Mouse (Mus musculus) liver, embryonic 15.5 days (tissue): ENCODE measurements around the gene Kat7. TPM values are rescaled to one million over a fixed set of nuclear protein-coding genes. Genes with fewer than 3 reads are reported as not detected.

ENCODE experiments used
- ATAC-seq: fragments of 200-750 bp; cut with Nextera tagmentation; 2 replicates; pipeline ENCODE4 v1.8.0; 2017; ENCODE audit warnings: moderate number of reproducible peaks, mild to moderate bottlenecking, moderate library complexity; ENCODE audit not compliant: insufficient read depth
- H3K27ac ChIP-seq: fragments of 300-500 bp; sonication (generic); replicated peaks from 2 replicates; pipeline ENCODE4 v1.5.1; 2015; ENCODE audit warnings: mild to moderate bottlenecking, inconsistent platforms
- H3K27me3 ChIP-seq: fragments of 300-500 bp; sonication (generic); 2 replicates; pipeline ENCODE4 v1.6.1; 2015; ENCODE audit warnings: mild to moderate bottlenecking, inconsistent platforms
- H3K36me3 ChIP-seq: fragments of 300-500 bp; sonication (generic); replicated peaks from 2 replicates; pipeline ENCODE4 v1.6.1; 2015; ENCODE audit warnings: moderate library complexity, mild to moderate bottlenecking, inconsistent platforms
- H3K4me1 ChIP-seq: fragments of 300-500 bp; sonication (generic); replicated peaks from 2 replicates; pipeline ENCODE4 v1.6.1; 2015; ENCODE audit warnings: inconsistent platforms
- H3K4me2 ChIP-seq: fragments of 300-500 bp; sonication (generic); 2 replicates; pipeline ENCODE4 v1.6.1; 2015; ENCODE audit warnings: moderate library complexity, mild to moderate bottlenecking, inconsistent platforms
- H3K4me3 ChIP-seq: fragments of 300-500 bp; sonication (generic); replicated peaks from 2 replicates; pipeline ENCODE4 v1.5.1; 2015; ENCODE audit warnings: mild to moderate bottlenecking, inconsistent platforms
- H3K9ac ChIP-seq: fragments of 300-500 bp; sonication (generic); 2 replicates; pipeline ENCODE4 v1.6.1; 2015; ENCODE audit warnings: moderate library complexity, mild to moderate bottlenecking, inconsistent platforms
- H3K9me3 ChIP-seq: fragments of 300-500 bp; sonication (generic); replicated peaks from 2 replicates; pipeline ENCODE4 v1.6.1; 2016; ENCODE audit warnings: inconsistent platforms
- WGBS: fragments of 180-500 bp; shearing (Covaris S2); methylation state at CpG from one replicate; pipeline ENCODE4 v1.1.7; 2015; ENCODE audit warnings: mixed read lengths; ENCODE audit not compliant: insufficient replicate concordance; 5-methylcytosine and 5-hydroxymethylcytosine counted together
- polyA plus RNA-seq: library from polyadenylated mRNA; unstranded; fragments of >200 nt; fragmentation: Nextera tagmentation; extraction: Ambion mirVana; gene quantifications from 2 replicates; pipeline ENCODE4 v1.2.1, GENCODE M21; 2015

The Kat7 gene
- polyA plus RNA-seq, 1 experiment from 2014 or later: 30.8 TPM

DNA sequence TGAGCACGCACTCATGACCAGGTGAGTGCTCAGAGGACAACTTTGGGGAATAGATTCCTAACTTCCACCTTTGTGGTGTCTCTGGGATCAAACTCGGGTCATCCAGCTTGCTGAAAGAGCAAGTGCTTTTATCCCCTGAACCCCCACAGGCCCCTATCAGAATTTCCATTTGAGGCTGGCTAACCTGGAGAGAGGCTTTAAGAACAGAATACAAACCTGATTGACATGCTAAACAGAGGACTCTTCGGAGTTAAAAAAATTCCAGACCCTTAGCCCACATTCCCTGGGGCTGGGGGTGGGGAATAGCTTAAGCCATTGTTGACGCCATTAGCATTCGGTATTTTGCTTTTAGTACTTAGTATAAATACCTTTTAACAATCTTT, 1.4 kb upstream of the Kat7 start:
- Histone ChIP-seq H3K4me3 (peak overlapping the region; percentile 96), H3K36me3 (peaks cover 9% of the 10 kb centered on the region), H3K27ac (no peak overlapping the region), H3K4me1 (peaks cover 50% of the 10 kb centered on the region), H3K9ac (peak overlapping the region; percentile 95; the same call in 1 of the 2 replicates), H3K9me3 (no peaks in the 10 kb centered on the region), H3K27me3 (no peaks in the 10 kb centered on the region), H3K4me2 (peak overlapping the region; percentile 77)
- no peak for ATAC-seq
- WGBS: 61% methylated on average over 5 of the region's 5 CpGs

DNA sequence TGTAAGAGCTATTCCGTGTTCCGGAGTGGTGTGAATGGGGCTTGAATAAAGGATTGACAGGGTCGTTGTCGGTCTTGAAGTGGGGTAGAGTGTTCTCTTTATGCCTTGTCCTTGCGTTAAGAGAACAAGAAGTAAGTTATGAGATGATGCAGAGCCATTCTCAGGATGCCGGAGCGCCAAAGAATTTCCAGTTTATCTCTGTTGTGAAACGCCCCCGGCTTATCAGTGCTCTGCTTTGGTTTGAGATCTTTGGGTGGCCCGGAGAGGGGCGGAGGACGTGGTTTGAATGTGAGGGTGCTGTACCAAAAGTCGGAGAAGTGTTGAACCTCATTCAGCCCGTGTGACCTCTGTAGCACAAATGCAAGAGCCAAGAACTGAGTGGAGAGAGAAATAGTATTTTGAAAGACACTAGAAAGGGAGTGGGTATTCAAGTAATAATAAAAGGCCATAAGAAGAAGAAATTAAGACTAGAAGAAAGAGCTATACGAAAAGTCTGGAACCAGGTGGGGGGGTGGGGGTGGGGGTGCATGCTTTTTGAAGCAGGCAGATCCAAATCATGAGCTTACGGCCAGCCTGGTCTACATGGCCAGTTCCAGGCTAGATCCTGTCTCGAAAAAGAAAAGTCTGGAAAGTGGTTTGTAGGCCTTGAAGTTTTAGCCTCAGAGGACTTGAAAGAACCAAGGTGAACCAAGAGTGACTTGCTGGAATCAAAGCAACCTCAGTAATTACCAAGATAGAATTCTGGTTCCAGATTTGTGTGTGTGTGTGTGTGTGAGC, 790 bp upstream of the Kat7 start:
- peak overlapping the region; percentile 96 for H3K4me3 ChIP-seq
- H3K4me2 ChIP-seq: peak overlapping the region; percentile 77
- H3K27ac ChIP-seq: peak overlapping the region; percentile 99
- no peaks in the 10 kb centered on the region for H3K27me3 ChIP-seq
- ATAC-seq: no peak
- peak overlapping the region; percentile 95 for H3K9ac ChIP-seq
- H3K4me1 ChIP-seq: peaks cover 54% of the 10 kb centered on the region
- peaks cover 15% of the 10 kb centered on the region for H3K36me3 ChIP-seq
- no peaks in the 10 kb centered on the region for H3K9me3 ChIP-seq
- WGBS: 8% methylated on average over 17 of the region's 17 CpGs

DNA sequence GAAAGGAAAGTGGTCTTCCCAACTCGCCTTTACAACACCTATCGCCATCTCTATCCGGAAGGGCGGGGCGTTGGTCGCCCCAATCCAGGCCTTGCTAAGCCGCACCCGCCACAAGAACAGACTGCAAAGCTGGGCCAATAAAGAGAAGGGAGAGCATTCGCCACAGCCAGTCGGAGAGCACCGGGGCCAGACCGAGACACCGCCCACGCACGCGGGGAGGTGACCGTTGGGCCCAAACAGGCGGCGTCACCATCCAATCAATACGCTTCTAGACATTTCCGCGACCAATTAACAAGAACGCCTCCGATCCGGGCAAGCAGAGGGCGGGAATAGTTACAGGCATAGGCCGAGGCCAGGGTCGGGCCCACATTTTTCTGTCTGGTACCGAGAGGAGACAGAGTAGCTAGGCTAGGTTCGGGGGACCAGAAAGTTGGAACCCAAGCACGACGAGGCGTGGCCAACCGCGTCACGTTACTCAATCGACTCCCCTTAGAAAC, 488 bp downstream of the Kat7 start:
- peak overlapping the region; percentile 96 for H3K4me3 ChIP-seq
- H3K4me1 ChIP-seq: peaks cover 59% of the 10 kb centered on the region
- peak overlapping the region; percentile 95 for H3K9ac ChIP-seq
- under 1% methylated on average over 37 of the region's 37 CpGs for WGBS
- no peaks in the 10 kb centered on the region for H3K27me3 ChIP-seq
- H3K27ac ChIP-seq: peak overlapping the region; percentile 99
- H3K36me3 ChIP-seq: peaks cover 26% of the 10 kb centered on the region
- H3K9me3 ChIP-seq: no peaks in the 10 kb centered on the region
- ATAC-seq: peak; percentile 96
- peak overlapping the region; percentile 72 for H3K4me2 ChIP-seq

DNA sequence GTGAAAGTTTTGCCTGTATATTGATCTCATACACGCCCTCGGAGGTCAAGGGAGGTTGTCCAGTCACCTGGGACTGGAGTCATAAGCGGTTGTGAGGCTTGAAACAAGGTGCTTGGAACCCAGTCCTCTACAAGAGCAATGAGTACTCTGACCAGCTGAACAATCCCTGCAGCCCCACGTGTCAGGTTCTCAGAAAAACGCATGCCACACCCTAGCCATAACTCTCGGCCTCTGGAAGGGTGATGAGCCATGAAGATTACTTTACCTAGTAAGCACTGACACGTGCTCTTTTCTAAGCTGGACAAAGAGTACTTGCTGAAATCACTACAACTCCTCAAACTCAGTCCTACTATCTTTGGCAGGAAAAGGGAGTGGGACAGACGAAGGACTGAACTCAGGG, 2.5 kb downstream of the Kat7 start:
- H3K36me3 ChIP-seq: peaks cover 47% of the 10 kb centered on the region
- H3K4me2 ChIP-seq: peak overlapping the region; percentile 72
- H3K27me3 ChIP-seq: no peaks in the 10 kb centered on the region
- 0 out of 2 replicates have a peak overlapping the region, but pooled peaks have one; percentile 31 for H3K27ac ChIP-seq
- ATAC-seq: no peak
- H3K4me1 ChIP-seq: peaks cover 47% of the 10 kb centered on the region
- WGBS: 47% methylated on average over 8 of the region's 8 CpGs
- H3K9ac ChIP-seq: no peak overlapping the region
- H3K4me3 ChIP-seq: no peak overlapping the region; the same call in 1 of the 2 replicates
- H3K9me3 ChIP-seq: no peaks in the 10 kb centered on the region

DNA sequence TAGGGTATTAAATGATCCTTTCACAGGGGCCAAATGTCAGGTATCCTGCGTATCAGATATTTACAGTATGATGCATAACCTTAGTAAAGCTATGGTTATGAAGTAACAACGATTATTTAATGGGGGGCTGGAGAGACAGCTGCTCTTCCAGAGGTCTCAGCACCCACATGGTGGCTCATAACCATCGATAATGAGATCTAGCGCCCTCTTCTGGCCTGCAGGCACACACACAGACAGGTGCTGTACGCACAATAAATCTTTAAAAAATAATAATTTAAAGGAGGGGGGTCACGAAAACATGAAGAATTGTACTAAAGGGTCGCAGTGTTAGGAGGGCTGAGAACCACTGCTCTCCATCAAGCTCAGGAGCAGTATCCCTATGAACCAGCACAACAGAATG, 4.4 kb downstream of the Kat7 start:
- H3K4me3 ChIP-seq: no peak overlapping the region
- 81% methylated on average over 7 of the region's 7 CpGs for WGBS
- H3K4me1 ChIP-seq: peaks cover 33% of the 10 kb centered on the region
- peaks cover 66% of the 10 kb centered on the region for H3K36me3 ChIP-seq
- no peaks in the 10 kb centered on the region for H3K9me3 ChIP-seq
- no peak for ATAC-seq
- no peak overlapping the region for H3K4me2 ChIP-seq
- 0 out of 2 replicates have a peak overlapping the region, but pooled peaks have one; percentile 21 for H3K27ac ChIP-seq
- no peaks in the 10 kb centered on the region for H3K27me3 ChIP-seq
- no peak overlapping the region for H3K9ac ChIP-seq

DNA sequence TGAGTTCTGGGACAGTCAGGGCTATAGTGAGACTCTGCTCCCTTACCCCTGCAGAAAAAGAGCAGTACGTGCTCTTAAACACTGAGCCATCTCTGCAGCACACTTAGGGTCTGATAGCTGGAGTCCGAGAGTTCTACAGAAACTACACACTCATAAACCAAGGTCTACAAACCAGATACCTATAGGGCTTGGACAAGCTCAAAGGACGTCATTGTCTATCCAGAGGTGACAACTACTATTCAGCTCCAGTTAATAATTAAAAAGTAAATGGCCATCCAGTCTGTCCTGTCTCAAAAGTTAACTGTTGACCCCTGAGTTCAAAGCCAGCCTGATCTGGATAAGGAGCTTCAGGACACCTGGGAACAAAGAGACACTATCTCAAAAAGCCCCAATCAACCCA, 8.3 kb downstream of the Kat7 start:
- ATAC-seq: no peak
- H3K4me1 ChIP-seq: peaks cover 16% of the 10 kb centered on the region
- H3K9me3 ChIP-seq: no peaks in the 10 kb centered on the region
- H3K27me3 ChIP-seq: no peaks in the 10 kb centered on the region
- no peak overlapping the region for H3K9ac ChIP-seq
- no peak overlapping the region for H3K4me3 ChIP-seq
- H3K27ac ChIP-seq: no peak overlapping the region
- peaks cover 96% of the 10 kb centered on the region for H3K36me3 ChIP-seq
- no peak overlapping the region for H3K4me2 ChIP-seq
- 85% methylated on average over 3 of the region's 3 CpGs for WGBS

DNA sequence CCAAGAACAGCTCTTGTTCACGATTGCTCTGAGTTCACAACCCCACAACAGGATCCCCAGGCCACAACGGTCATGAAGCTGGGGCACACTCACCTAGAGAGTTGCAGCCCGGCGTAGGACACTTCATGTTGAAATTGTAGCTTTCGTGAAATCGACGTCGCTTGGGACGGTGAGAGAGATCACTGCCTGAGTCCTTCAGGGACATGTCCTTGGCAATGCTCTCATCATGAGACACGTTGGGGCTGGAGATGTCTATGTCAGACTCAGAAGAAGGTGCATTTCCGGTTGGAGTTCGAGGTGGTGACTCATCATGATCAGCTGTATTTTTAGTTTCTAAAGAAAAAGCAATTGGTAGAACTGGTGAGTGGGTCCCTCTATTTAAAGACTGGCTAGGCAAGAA, 10.2 kb downstream of the Kat7 start:
- H3K4me1 ChIP-seq: peaks cover 3% of the 10 kb centered on the region; the same call in 1 of the 2 replicates
- 82% methylated on average over 12 of the region's 12 CpGs for WGBS
- H3K9ac ChIP-seq: no peak overlapping the region
- H3K27me3 ChIP-seq: no peaks in the 10 kb centered on the region
- H3K36me3 ChIP-seq: peaks cover 91% of the 10 kb centered on the region
- H3K9me3 ChIP-seq: no peaks in the 10 kb centered on the region
- H3K4me3 ChIP-seq: no peak overlapping the region
- ATAC-seq: no peak
- H3K27ac ChIP-seq: no peak overlapping the region
- H3K4me2 ChIP-seq: no peak overlapping the region

DNA sequence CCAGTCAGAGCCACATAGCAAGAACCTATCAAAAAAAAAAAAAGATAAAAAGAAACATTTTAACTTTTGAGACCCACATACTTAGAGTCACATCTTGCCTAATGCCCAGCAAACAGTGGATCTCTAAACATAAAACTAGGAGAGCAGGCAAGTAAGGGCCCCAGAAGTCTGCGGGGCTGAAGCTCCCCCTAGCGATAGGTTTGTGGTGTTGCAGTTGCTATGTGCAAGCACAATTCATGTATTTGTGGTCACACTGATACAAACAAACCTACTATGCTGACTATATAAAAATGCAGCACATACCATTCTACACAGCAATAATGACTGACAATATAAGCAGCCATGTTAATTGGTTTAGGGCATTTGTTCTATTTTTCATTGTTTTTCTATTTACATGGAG, 11.9 kb downstream of the Kat7 start:
- Histone ChIP-seq H3K9ac (no peak overlapping the region), H3K4me3 (no peak overlapping the region), H3K4me1 (peaks cover 3% of the 10 kb centered on the region; the same call in 1 of the 2 replicates), H3K27ac (no peak overlapping the region), H3K9me3 (no peaks in the 10 kb centered on the region), H3K4me2 (no peak overlapping the region), H3K36me3 (peaks cover 91% of the 10 kb centered on the region), H3K27me3 (no peaks in the 10 kb centered on the region)
- WGBS: 8% methylated on average over 2 of the region's 2 CpGs
- no peak for ATAC-seq

DNA sequence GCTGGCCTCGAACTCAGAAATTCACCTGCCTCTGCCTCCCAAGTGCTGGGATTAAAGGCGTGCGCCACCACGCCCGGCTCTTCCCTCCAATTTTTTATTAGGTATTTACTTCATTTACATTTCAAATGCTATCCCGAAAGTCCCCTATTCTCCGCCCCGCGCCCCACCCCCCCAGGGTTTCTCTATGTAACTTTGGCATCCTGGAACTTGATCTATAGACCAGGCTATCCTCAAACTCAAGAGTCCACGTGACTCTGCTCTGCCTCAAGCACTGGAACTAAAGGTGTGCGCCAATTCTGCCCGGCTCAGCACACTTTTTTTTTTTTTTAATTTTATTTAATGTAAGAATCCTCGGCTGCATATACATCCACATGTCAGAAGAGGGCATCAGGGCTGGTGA, 14.3 kb downstream of the Kat7 start:
- no peaks in the 10 kb centered on the region for H3K27me3 ChIP-seq
- no peak overlapping the region for H3K27ac ChIP-seq
- H3K4me1 ChIP-seq: peaks cover 7% of the 10 kb centered on the region; the same call in 1 of the 2 replicates
- H3K4me3 ChIP-seq: no peak overlapping the region
- ATAC-seq: no peak
- peaks cover 91% of the 10 kb centered on the region for H3K36me3 ChIP-seq
- H3K4me2 ChIP-seq: no peak overlapping the region
- 90% methylated on average over 13 of the region's 13 CpGs for WGBS
- H3K9me3 ChIP-seq: no peaks in the 10 kb centered on the region
- no peak overlapping the region for H3K9ac ChIP-seq

DNA sequence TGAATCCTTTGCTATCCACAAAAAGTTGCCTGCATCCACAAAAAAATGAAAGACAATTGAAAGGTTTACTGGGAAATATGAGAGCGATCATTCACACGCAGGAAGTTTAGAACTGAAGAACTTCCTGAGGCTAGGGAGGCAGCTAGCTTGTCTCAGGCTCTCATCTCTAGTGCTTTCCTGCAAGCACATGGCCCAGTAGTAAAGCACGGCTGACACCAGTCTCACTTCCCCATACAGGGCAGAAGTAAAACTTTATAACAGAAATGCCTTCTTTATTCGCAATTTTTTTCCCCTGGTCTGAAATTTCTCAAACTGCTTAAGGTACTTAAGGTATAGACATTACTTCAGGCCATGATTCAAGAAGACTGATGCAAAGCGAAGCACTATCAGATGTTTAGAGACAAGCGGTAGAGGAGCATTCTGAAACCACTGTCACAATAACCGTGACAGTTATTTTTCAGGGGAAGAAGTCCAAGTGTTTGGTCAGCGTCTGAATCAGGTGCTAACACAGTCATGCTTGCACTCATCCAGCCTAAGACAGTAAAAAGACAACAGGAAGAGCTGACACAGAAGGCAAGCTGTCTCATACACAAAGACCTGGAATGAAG, 16.9 kb downstream of the Kat7 start:
- Histone ChIP-seq H3K27ac (no peak overlapping the region), H3K4me2 (no peak overlapping the region), H3K4me3 (no peak overlapping the region), H3K9ac (no peak overlapping the region), H3K36me3 (peaks cover 93% of the 10 kb centered on the region), H3K9me3 (no peaks in the 10 kb centered on the region), H3K27me3 (no peaks in the 10 kb centered on the region), H3K4me1 (0 out of 2 replicates have a peak, but pooled peaks cover 7% of the 10 kb centered on the region)
- 39% methylated on average over 8 of the region's 8 CpGs for WGBS
- ATAC-seq: no peak

DNA sequence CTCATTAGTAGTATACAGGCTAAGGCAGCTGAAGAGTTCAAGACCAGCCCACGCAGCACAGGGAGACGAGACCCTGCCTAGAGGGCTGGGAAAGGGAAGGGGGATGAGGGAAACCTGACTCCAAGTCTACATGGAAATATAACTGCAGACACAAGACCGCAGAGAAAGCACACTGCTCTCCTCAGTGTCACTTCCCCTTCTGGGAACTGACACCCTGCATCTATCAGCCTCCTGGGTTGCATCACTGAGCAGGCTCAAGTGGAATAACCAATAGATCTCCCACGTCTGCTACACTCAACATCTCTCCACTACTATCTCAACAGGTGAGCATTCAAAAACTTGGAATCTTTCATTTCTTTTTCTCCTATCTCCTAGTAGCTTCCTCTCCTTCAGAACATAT, 18.0 kb downstream of the Kat7 start:
- no peak overlapping the region for H3K4me2 ChIP-seq
- no peak for ATAC-seq
- H3K9ac ChIP-seq: no peak overlapping the region
- H3K9me3 ChIP-seq: no peaks in the 10 kb centered on the region
- peaks cover 93% of the 10 kb centered on the region for H3K36me3 ChIP-seq
- H3K4me1 ChIP-seq: 0 out of 2 replicates have a peak, but pooled peaks cover 4% of the 10 kb centered on the region
- H3K27me3 ChIP-seq: no peaks in the 10 kb centered on the region
- no peak overlapping the region for H3K4me3 ChIP-seq
- H3K27ac ChIP-seq: no peak overlapping the region
- 46% methylated on average over 4 of the region's 4 CpGs for WGBS
